Mouse (Mus musculus) limb, embryonic 14.5 days (tissue): ENCODE measurements at regions not wholly inside any gene's neighbourhood (a gene's known extent, or its start where the extent isn't known, plus 50 kb on each side); places are given as distances from the start of the nearest gene placed in this dataset.
A peak's percentile ranks its signal among the peaks of the same experiment; 100 is the strongest.
"Not testable (repeated sequence)": the region's sequence is repeated elsewhere in the genome, so short reads cannot be mapped to it uniquely, and the experiment has no call there.

Source experiments
- ATAC-seq: fragments of 200-750 bp; cut with Nextera tagmentation; 2 replicates; pipeline ENCODE4 v1.8.0; 2017; ENCODE audit warnings: low read depth, moderate number of reproducible peaks, moderate TSS enrichment; ENCODE audit not compliant: low FRiP score
- DNase-seq: peaks from one replicate; pipeline ENCODE4 v3.0.0-alpha.2; 2015; ENCODE audit warnings: low spot score
- H3K27ac ChIP-seq: fragments of 300-500 bp; sonication (generic); replicated peaks from 2 replicates; pipeline ENCODE4 v1.5.1; 2014; ENCODE audit warnings: low read depth, mild to moderate bottlenecking, low read length, moderate library complexity, mixed read lengths
- H3K27me3 ChIP-seq: fragments of 300-500 bp; sonication (generic); 2 replicates; pipeline ENCODE4 v1.6.1; 2014; ENCODE audit warnings: low read length, mixed read lengths; ENCODE audit not compliant: control insufficient read depth, insufficient read depth
- H3K36me3 ChIP-seq: fragments of 300-500 bp; sonication (generic); 2 replicates; pipeline ENCODE4 v1.6.1; 2014; ENCODE audit warnings: mild to moderate bottlenecking, low read length, moderate library complexity, mixed read lengths; ENCODE audit not compliant: control insufficient read depth, insufficient read depth
- H3K4me1 ChIP-seq: fragments of 300-500 bp; sonication (generic); 2 replicates; pipeline ENCODE4 v1.6.1; 2014; ENCODE audit warnings: antibody characterized with exemption, low read length, mixed read lengths; ENCODE audit not compliant: control insufficient read depth, insufficient read depth
- H3K4me2 ChIP-seq: fragments of 300-500 bp; sonication (generic); replicated peaks from 2 replicates; pipeline ENCODE4 v1.6.1; 2014; ENCODE audit warnings: low read depth, mild to moderate bottlenecking, low read length, moderate library complexity; ENCODE audit not compliant: severe bottlenecking
- H3K4me3 ChIP-seq: fragments of 300-500 bp; sonication (generic); replicated peaks from 2 replicates; pipeline ENCODE4 v1.5.1; 2014; ENCODE audit warnings: low read length
- H3K9ac ChIP-seq: fragments of 300-500 bp; sonication (generic); 2 replicates; pipeline ENCODE4 v1.6.1; 2014; ENCODE audit warnings: mild to moderate bottlenecking, low read depth, low read length, moderate library complexity; ENCODE audit not compliant: severe bottlenecking
- H3K9me3 ChIP-seq: fragments of 300-500 bp; sonication (generic); 2 replicates; pipeline ENCODE4 v1.6.1; 2016; ENCODE audit warnings: low read length; ENCODE audit not compliant: control insufficient read depth
- POLR2A ChIP-seq: fragments of 200-500 bp; IDR thresholded peaks from 2 replicates; pipeline ENCODE4 v1.8.0; 2012; ENCODE audit warnings: inconsistent platforms, mild to moderate bottlenecking, moderate library complexity, borderline replicate concordance; ENCODE audit not compliant: insufficient read depth, insufficient read length; ENCODE audit errors: extremely low read depth
- WGBS: fragments of 180-500 bp; shearing (Covaris S2); extraction: QIAGEN DNeasy Blood & Tissue Kit; methylation state at CpG from one replicate; pipeline ENCODE4 v1.1.7; 2014; 5-methylcytosine and 5-hydroxymethylcytosine counted together

GRCm38 (mm10) chr9:17987606-17988005, 304.3 kb upstream of the Chordc1 start:
- Histone ChIP-seq H3K4me3 (no peak overlapping the region), H3K9ac (no peak overlapping the region), H3K4me2 (no peak overlapping the region), H3K36me3 (no peaks in the 10 kb centered on the region), H3K4me1 (no peaks in the 10 kb centered on the region), H3K27ac (no peak overlapping the region), H3K9me3 (no peaks in the 10 kb centered on the region), H3K27me3 (no peaks in the 10 kb centered on the region)
- ATAC-seq = no peak
- 85% methylated on average over 5 of the region's 5 CpGs for WGBS
- DNase-seq = peak; percentile 29
- TF ChIP-seq POLR2A = no peak

GRCm38 (mm10) chr9:18002557-18002956, 289.4 kb upstream of the Chordc1 start:
- WGBS = 52% methylated on average over 2 of the region's 2 CpGs
- Histone ChIP-seq H3K4me3 (no peak overlapping the region), H3K27ac (no peak overlapping the region), H3K27me3 (no peaks in the 10 kb centered on the region), H3K4me2 (no peak overlapping the region), H3K36me3 (no peaks in the 10 kb centered on the region), H3K9ac (no peak overlapping the region), H3K9me3 (no peaks in the 10 kb centered on the region), H3K4me1 (no peaks in the 10 kb centered on the region)
- DNase-seq = peak; percentile 18
- TF ChIP-seq POLR2A = no peak
- no peak for ATAC-seq

- 62% methylated on average over 2 of the region's 2 CpGs for WGBS
- Histone ChIP-seq H3K9me3 (no peaks in the 10 kb centered on the region), H3K9ac (no peak overlapping the region), H3K4me3 (no peak overlapping the region), H3K27ac (no peak overlapping the region), H3K4me1 (no peaks in the 10 kb centered on the region), H3K36me3 (no peaks in the 10 kb centered on the region), H3K27me3 (no peaks in the 10 kb centered on the region), H3K4me2 (no peak overlapping the region)
- ATAC-seq (no peak), DNase-seq (no peak)
- no peak for TF ChIP-seq POLR2A
Measured at GRCm38 (mm10) chr9:18041346-18041745, 250.6 kb upstream of the Chordc1 start.

GRCm38 (mm10) chr9:18042636-18043035, 249.3 kb upstream of the Chordc1 start:
- not testable (repeated sequence) for ATAC-seq, H3K36me3 ChIP-seq, H3K9me3 ChIP-seq, H3K4me2 ChIP-seq, H3K4me1 ChIP-seq, H3K4me3 ChIP-seq, DNase-seq, H3K9ac ChIP-seq, H3K27me3 ChIP-seq, H3K27ac ChIP-seq
- WGBS = 79% methylated on average over 3 of the region's 3 CpGs

- no peaks in the 10 kb centered on the region for H3K9me3 ChIP-seq
- no peaks in the 10 kb centered on the region for H3K27me3 ChIP-seq
- TF ChIP-seq POLR2A = no peak
Measured at GRCm38 (mm10) chr9:18076942-18077341, 215.0 kb upstream of the Chordc1 start.

GRCm38 (mm10) chr9:18078446-18078845, 213.5 kb upstream of the Chordc1 start:
- H3K4me1 ChIP-seq, H3K27me3 ChIP-seq, H3K4me3 ChIP-seq, H3K9me3 ChIP-seq, DNase-seq, H3K9ac ChIP-seq, H3K27ac ChIP-seq, H3K4me2 ChIP-seq, H3K36me3 ChIP-seq, ATAC-seq: not testable (repeated sequence)
- 87% methylated on average over 5 of the region's 5 CpGs for WGBS

More at GRCm38 (mm10) chr9:18076942-18077341, 215.0 kb upstream of the Chordc1 start:
- H3K4me2 ChIP-seq = no peak overlapping the region
- H3K36me3 ChIP-seq = no peaks in the 10 kb centered on the region
- no peak overlapping the region for H3K27ac ChIP-seq
- no peak overlapping the region for H3K9ac ChIP-seq
- no peak for DNase-seq
- no peak for ATAC-seq
- no peak overlapping the region for H3K4me3 ChIP-seq
- no peaks in the 10 kb centered on the region for H3K4me1 ChIP-seq

- not testable (repeated sequence) for DNase-seq, H3K27me3 ChIP-seq, H3K9ac ChIP-seq, H3K4me3 ChIP-seq, H3K36me3 ChIP-seq, H3K27ac ChIP-seq, H3K9me3 ChIP-seq, ATAC-seq, H3K4me2 ChIP-seq, H3K4me1 ChIP-seq
- WGBS = 81% methylated on average over 1 of the region's 1 CpGs
Measured at GRCm38 (mm10) chr9:18079120-18079519, 212.8 kb upstream of the Chordc1 start.
